ENCODE assay signal across 23 mouse cellular contexts in genomic region chr7:49827920-49828319, GRCm38 (mm10). TPM values are rescaled to one million over a fixed set of nuclear protein-coding genes. Genes with fewer than 3 reads are reported as not detected.
DNase-seq lines count a peak whose midpoint lies in the region; ATAC-seq lines count a peak whose summit lies in the region.
"Had no signal": no experiment of that assay in that cellular context is flagged by ENCODE, and none has a peak within 500 bp of the region (broad histone marks: within the 10 kb centered on the region; RNA-seq: fewer than 3 reads in every experiment).

No protein-coding gene starts in this region.

- no peak overlapping the region for H3K9ac ChIP-seq in midbrain, embryonic 14.5 days (replicated peaks; ENCODE audit: low read length)
- H3K9ac ChIP-seq: embryonic facial prominence, embryonic 15.5 days; heart, embryonic 13.5 days; hindbrain, embryonic 15.5 days; intestine, embryonic 15.5 days had no signal

- no peaks in the 10 kb centered on the region for H3K4me1 ChIP-seq in midbrain, embryonic 14.5 days (ENCODE audit: control insufficient read depth, insufficient read depth, low read length)
- H3K4me1 ChIP-seq: embryonic facial prominence, embryonic 15.5 days; forebrain, embryonic 10.5 days; hindbrain, embryonic 15.5 days; intestine, embryonic 15.5 days had no signal

- H3K36me3 ChIP-seq in midbrain, embryonic 14.5 days (ENCODE audit: control insufficient read depth, insufficient read depth, low read length), result peaks cover 41% of the 10 kb centered on the region

- no peak overlapping the region for H3K27ac ChIP-seq in midbrain, embryonic 14.5 days (replicated peaks; ENCODE audit: low read depth, low read length)
- H3K27ac ChIP-seq: embryonic facial prominence, embryonic 15.5 days; forebrain, embryonic 10.5 days; heart, embryonic 13.5 days; hindbrain, embryonic 15.5 days; intestine, embryonic 15.5 days had no signal

- no peaks in the 10 kb centered on the region for H3K9me3 ChIP-seq in midbrain, embryonic 14.5 days (ENCODE audit: control insufficient read depth, low read length)
- H3K9me3 ChIP-seq: embryonic facial prominence, embryonic 15.5 days; forebrain, embryonic 10.5 days; G1E; heart, embryonic 13.5 days; hindbrain, embryonic 15.5 days; intestine, embryonic 15.5 days had no signal

- no peak overlapping the region for H3K4me3 ChIP-seq in midbrain, embryonic 14.5 days (replicated peaks; ENCODE audit: low read depth, low read length)
- H3K4me3 ChIP-seq: embryonic facial prominence, embryonic 15.5 days; erythroblast, embryonic 14.5 days; forebrain, embryonic 10.5 days; heart, embryonic 13.5 days; hindbrain, embryonic 15.5 days; intestine, embryonic 15.5 days had no signal

- peak; percentile 32 for DNase-seq in A20 (ENCODE audit: low read depth, low spot score)
- peak; percentile 17 for DNase-seq in CD4-positive helper T cell, adult 2 months (ENCODE audit: low read depth, low spot score)
- DNase-seq in midbrain, embryonic 14.5 days, result no peak
- no peak for DNase-seq in T-cell, adult 2 months (ENCODE audit: low spot score)
- DNase-seq: adrenal gland, adult 2 months; adrenal gland, postnatal 25 days; B cell, adult 2 months; cerebellum, adult 18-20 months; cerebellum, postnatal 14 days; embryo, embryonic 11 days; gastrocnemius, postnatal 36 days; heart, adult 11 months; heart, postnatal 36 days had no signal

- ATAC-seq in activated CD4-positive, CD25-positive, alpha-beta regulatory T cell, adult 4 months, result peak; percentile 79
- ATAC-seq in megakaryocyte progenitor cell, adult 5-6 weeks (replicated peaks; ENCODE audit: poor library complexity), result peak; percentile 52; the same call in 1 of the 2 replicates
- no peak for ATAC-seq in midbrain, embryonic 14.5 days (ENCODE audit: low FRiP score, low TSS enrichment)
- ATAC-seq: forebrain, embryonic 14.5 days; intestine, embryonic 15.5 days had no signal

- no peaks in the 10 kb centered on the region for H3K27me3 ChIP-seq in midbrain, embryonic 14.5 days (ENCODE audit: control insufficient read depth, insufficient read depth, low read length)
- H3K27me3 ChIP-seq: embryonic facial prominence, embryonic 15.5 days; heart, embryonic 13.5 days; hindbrain, embryonic 15.5 days; intestine, embryonic 15.5 days had no signal

- no peak overlapping the region for H3K4me2 ChIP-seq in midbrain, embryonic 14.5 days (ENCODE audit: low read length)
- H3K4me2 ChIP-seq: embryonic facial prominence, embryonic 15.5 days; heart, embryonic 13.5 days; hindbrain, embryonic 15.5 days; intestine, embryonic 15.5 days had no signal

- 94% methylated on average over 1 of the region's 1 CpGs for WGBS in midbrain, embryonic 14.5 days

RNA-seq across cellular contexts. Expression of gene Prmt3, which starts 49.8 kb away (rescaled TPM):
- polyA plus RNA-seq in activated CD4-positive, CD25-positive, alpha-beta regulatory T cell, adult 4 months (2017; shearing (Covaris generic)), result 10 to 100 TPM in 1 of 2 experiments, 1 to 10 TPM in 1; 9.1 to 13.9 TPM
- 55.0 and 73.0 TPM in 2 replicates for total RNA-seq in megakaryocyte progenitor cell, adult 5-6 weeks (2015)
- 51.5 and 53.0 TPM in 2 replicates for total RNA-seq in megakaryocyte progenitor cell, adult 5-6 weeks (2017)
- 47.6 and 60.8 TPM in 2 replicates for polyA plus RNA-seq in midbrain, embryonic 14.5 days (2014; fragmentation: Nextera tagmentation; extraction: Ambion mirVana)

Comparison
In these comparisons a context has a peak if more than half of its experiments do, and no peak if none do; other contexts are left out.
1. DNase-seq: peak in A20 (single experiment) and CD4-positive helper T cell, adult 2 months (single experiment); none in midbrain, embryonic 14.5 days (single experiment) and T-cell, adult 2 months (single experiment).